In genomic region chr7:137924464-137925167, GRCm38 (mm10) we compare ENCODE assay signal across 9 mouse cellular contexts.
DNase-seq lines count a peak whose midpoint lies in the region; ATAC-seq and TF ChIP-seq lines count a peak whose summit lies in the region.
"Had no signal": no experiment of that assay in that cellular context is flagged by ENCODE, and none has a peak within 500 bp of the region (broad histone marks: within the 10 kb centered on the region; RNA-seq: fewer than 3 reads in every experiment).

No protein-coding gene starts in this region.

- no peak overlapping the region for H3K27ac ChIP-seq in gastrocnemius, adult 2 months
- no peak overlapping the region for H3K27ac ChIP-seq in heart, embryonic 14.5 days (replicated peaks in 1 of 2; ENCODE audit: control insufficient read depth in 1 of 2, insufficient read depth in 1 of 2, low read depth in 2 of 2, low read length in 2 of 2)
- H3K27ac ChIP-seq in left cerebral cortex, adult 2 months = no peak overlapping the region
- H3K27ac ChIP-seq: neural tube, embryonic 12.5 days had no signal

- no peak overlapping the region for H3K9ac ChIP-seq in heart, embryonic 14.5 days (ENCODE audit: low read length)
- H3K9ac ChIP-seq: neural tube, embryonic 12.5 days had no signal

- DNase-seq in gastrocnemius, adult 2 months = peak; percentile 33
- DNase-seq in gastrocnemius, adult 8-10 months (ENCODE audit: low spot score in 2 of 2) = no peak
- DNase-seq in 3T3-L1 (ENCODE audit: low read depth, low spot score) = peak; percentile 1
- DNase-seq in cerebellum, postnatal 10 days = peak; percentile 90 to 93
- peak; percentile 33 to 36 for DNase-seq in left cerebral cortex, adult 2 months (ENCODE audit: extremely low spot score in 1 of 2, low spot score in 2 of 2)
- DNase-seq in right cerebral cortex, adult 2 months (ENCODE audit: low spot score in 2 of 2) = peak; percentile 51 to 62
- DNase-seq in thymus, postnatal 25 days = no peak

- 16% methylated on average over 7 of the region's 7 CpGs for WGBS in heart, embryonic 14.5 days

- intact Hi-C loops in gastrocnemius, adult 2 months (cut with DNase I) = no loop called here
- intact Hi-C loops in left cerebral cortex, adult 2 months (cut with DNase I) = no loop called here

- H3K4me3 ChIP-seq in gastrocnemius, adult 2 months = no peak overlapping the region
- no peak overlapping the region for H3K4me3 ChIP-seq in heart, embryonic 14.5 days (ENCODE audit: control insufficient read depth in 1 of 2, insufficient read depth in 1 of 2, low read depth in 1 of 2, low read length in 2 of 2)
- no peak overlapping the region for H3K4me3 ChIP-seq in left cerebral cortex, adult 2 months
- H3K4me3 ChIP-seq: neural tube, embryonic 12.5 days had no signal

- peak; percentile 47; the same call in 1 of the 2 replicates for ATAC-seq in heart, embryonic 14.5 days (ENCODE audit: insufficient number of reproducible peaks, insufficient read depth, low FRiP score, low read depth)

- H3K9me3 ChIP-seq in heart, embryonic 14.5 days (ENCODE audit: control insufficient read depth, low read length) = no peaks in the 10 kb centered on the region
- H3K9me3 ChIP-seq: neural tube, embryonic 12.5 days had no signal

- no peaks in the 10 kb centered on the region for H3K27me3 ChIP-seq in heart, embryonic 14.5 days (ENCODE audit: control insufficient read depth, insufficient read depth, low read length)
- H3K27me3 ChIP-seq: neural tube, embryonic 12.5 days had no signal

- peaks cover 14 to 19% of the 10 kb centered on the region in 2 experiments for H3K4me1 ChIP-seq in heart, embryonic 14.5 days (ENCODE audit: control insufficient read depth in 2 of 2, insufficient read depth in 2 of 2, low read length in 2 of 2)
- H3K4me1 ChIP-seq: neural tube, embryonic 12.5 days had no signal

- H3K4me2 ChIP-seq in heart, embryonic 14.5 days (ENCODE audit: low read length) = peak overlapping the region; percentile 47
- H3K4me2 ChIP-seq: neural tube, embryonic 12.5 days had no signal

- no peaks in the 10 kb centered on the region for H3K36me3 ChIP-seq in heart, embryonic 14.5 days (ENCODE audit: control insufficient read depth, insufficient read depth, low read length)
- H3K36me3 ChIP-seq: neural tube, embryonic 12.5 days had no signal

- TF ChIP-seq CTCF in gastrocnemius, adult 2 months (IDR thresholded peaks at IDR 0.05) = no peak
- TF ChIP-seq CTCF in left cerebral cortex, adult 2 months (IDR thresholded peaks at IDR 0.05) = no peak

Comparison
In these comparisons a context has a peak if more than half of its experiments do, and no peak if none do; other contexts are left out.
1. DNase-seq: peak in gastrocnemius, adult 2 months (single experiment), 3T3-L1 (single experiment), cerebellum, postnatal 10 days (2 of 2), left cerebral cortex, adult 2 months (2 of 2) and right cerebral cortex, adult 2 months (2 of 2); none in gastrocnemius, adult 8-10 months (0 of 2) and thymus, postnatal 25 days (single experiment).